Mouse (Mus musculus): ENCODE results near the gene Ccdc120. TPM values are rescaled to one million over a fixed set of nuclear protein-coding genes. Genes with fewer than 3 reads are reported as not detected.

Gene Ccdc120
- polyA plus RNA-seq, 1 experiment from 2014 or later, result 14.1 TPM

GRCm38 (mm10) chrX:7778450-7779244 is 27.9 kb upstream of the Ccdc120 start:
- Histone ChIP-seq H3K9me3 (ENCODE audit: control insufficient read depth, low read length) (no peaks in the 10 kb centered on the region), H3K36me3 (ENCODE audit: control insufficient read depth, insufficient read depth, low read length) (peaks cover 12% of the 10 kb centered on the region; the same call in 1 of the 2 replicates), H3K4me1 (replicated peaks; ENCODE audit: control insufficient read depth, insufficient read depth, low read length) (no peaks in the 10 kb centered on the region), H3K4me3 (ENCODE audit: low read depth, low read length) (no peak overlapping the region), H3K9ac (ENCODE audit: low read length) (no peak overlapping the region), H3K27me3 (replicated peaks; ENCODE audit: control insufficient read depth, insufficient read depth, low read length) (no peaks in the 10 kb centered on the region), H3K27ac (ENCODE audit: low read depth) (no peak overlapping the region), H3K4me2 (ENCODE audit: low read length) (no peak overlapping the region)
- DNase-seq (ENCODE audit: low spot score) (no peak), ATAC-seq (replicated peaks; ENCODE audit: low FRiP score, low TSS enrichment, low read depth) (no peak)
- 68% methylated on average over 7 of the region's 7 CpGs for WGBS

GRCm38 (mm10) chrX:7776329-7777082 is 25.8 kb upstream of the Ccdc120 start:
- Histone ChIP-seq H3K9ac (ENCODE audit: low read length) (no peak overlapping the region), H3K36me3 (ENCODE audit: control insufficient read depth, insufficient read depth, low read length) (peaks cover 17% of the 10 kb centered on the region), H3K4me3 (ENCODE audit: low read depth, low read length) (no peak overlapping the region), H3K27me3 (replicated peaks; ENCODE audit: control insufficient read depth, insufficient read depth, low read length) (no peaks in the 10 kb centered on the region), H3K4me1 (replicated peaks; ENCODE audit: control insufficient read depth, insufficient read depth, low read length) (no peaks in the 10 kb centered on the region), H3K9me3 (ENCODE audit: control insufficient read depth, low read length) (no peaks in the 10 kb centered on the region), H3K4me2 (ENCODE audit: low read length) (no peak overlapping the region), H3K27ac (ENCODE audit: low read depth) (no peak overlapping the region)
- ATAC-seq (replicated peaks; ENCODE audit: low FRiP score, low TSS enrichment, low read depth) (peak; percentile 79; the same call in 1 of the 2 replicates), DNase-seq (ENCODE audit: low spot score) (peak; percentile 79)
- 48% methylated on average over 8 of the region's 8 CpGs for WGBS

- DNase-seq (ENCODE audit: low spot score) (no peak), ATAC-seq (replicated peaks; ENCODE audit: low FRiP score, low TSS enrichment, low read depth) (no peak)
- Histone ChIP-seq H3K36me3 (ENCODE audit: control insufficient read depth, insufficient read depth, low read length) (peaks cover 24% of the 10 kb centered on the region), H3K4me3 (ENCODE audit: low read depth, low read length) (no peak overlapping the region), H3K27me3 (replicated peaks; ENCODE audit: control insufficient read depth, insufficient read depth, low read length) (no peaks in the 10 kb centered on the region), H3K27ac (ENCODE audit: low read depth) (no peak overlapping the region), H3K9me3 (ENCODE audit: control insufficient read depth, low read length) (no peaks in the 10 kb centered on the region), H3K9ac (ENCODE audit: low read length) (no peak overlapping the region), H3K4me2 (ENCODE audit: low read length) (no peak overlapping the region), H3K4me1 (replicated peaks; ENCODE audit: control insufficient read depth, insufficient read depth, low read length) (no peaks in the 10 kb centered on the region)
- 75% methylated on average over 9 of the region's 9 CpGs for WGBS
Observed at GRCm38 (mm10) chrX:7775501-7776205, 24.9 kb upstream of the Ccdc120 start.

- peaks cover 40% of the 10 kb centered on the region for H3K36me3 ChIP-seq (ENCODE audit: control insufficient read depth, insufficient read depth, low read length)
- ATAC-seq (replicated peaks; ENCODE audit: low FRiP score, low TSS enrichment, low read depth) (no peak), DNase-seq (ENCODE audit: low spot score) (no peak)
- no peaks in the 10 kb centered on the region for H3K27me3 ChIP-seq (replicated peaks; ENCODE audit: control insufficient read depth, insufficient read depth, low read length)
- no peaks in the 10 kb centered on the region for H3K9me3 ChIP-seq (ENCODE audit: control insufficient read depth, low read length)
- H3K4me3 ChIP-seq (ENCODE audit: low read depth, low read length), result no peak overlapping the region
- H3K4me2 ChIP-seq (ENCODE audit: low read length), result no peak overlapping the region
- H3K9ac ChIP-seq (ENCODE audit: low read length), result no peak overlapping the region
- H3K27ac ChIP-seq (ENCODE audit: low read depth), result no peak overlapping the region
- WGBS, result 65% methylated on average over 2 of the region's 2 CpGs
- H3K4me1 ChIP-seq (replicated peaks; ENCODE audit: control insufficient read depth, insufficient read depth, low read length), result no peaks in the 10 kb centered on the region
Observed at GRCm38 (mm10) chrX:7772766-7773165, 22.1 kb upstream of the Ccdc120 start.

GRCm38 (mm10) chrX:7769302-7770017 is 18.8 kb upstream of the Ccdc120 start:
- Histone ChIP-seq H3K4me3 (ENCODE audit: low read depth, low read length) (no peak overlapping the region), H3K9me3 (ENCODE audit: control insufficient read depth, low read length) (no peaks in the 10 kb centered on the region), H3K27ac (ENCODE audit: low read depth) (no peak overlapping the region), H3K4me2 (ENCODE audit: low read length) (no peak overlapping the region), H3K36me3 (ENCODE audit: control insufficient read depth, insufficient read depth, low read length) (peaks cover 48% of the 10 kb centered on the region), H3K9ac (ENCODE audit: low read length) (no peak overlapping the region), H3K27me3 (replicated peaks; ENCODE audit: control insufficient read depth, insufficient read depth, low read length) (no peaks in the 10 kb centered on the region), H3K4me1 (replicated peaks; ENCODE audit: control insufficient read depth, insufficient read depth, low read length) (no peaks in the 10 kb centered on the region)
- DNase-seq (ENCODE audit: low spot score) (no peak), ATAC-seq (replicated peaks; ENCODE audit: low FRiP score, low TSS enrichment, low read depth) (no peak)
- 86% methylated on average over 7 of the region's 7 CpGs for WGBS

GRCm38 (mm10) chrX:7765764-7766163 is 15.1 kb upstream of the Ccdc120 start:
- H3K27ac ChIP-seq (ENCODE audit: low read depth), result peak overlapping the region; percentile 33; the same call in 1 of the 2 replicates
- 17% methylated on average over 11 of the region's 11 CpGs for WGBS
- H3K4me3 ChIP-seq (ENCODE audit: low read depth, low read length), result no peak overlapping the region
- H3K9ac ChIP-seq (ENCODE audit: low read length), result no peak overlapping the region
- no peaks in the 10 kb centered on the region for H3K4me1 ChIP-seq (replicated peaks; ENCODE audit: control insufficient read depth, insufficient read depth, low read length)
- H3K9me3 ChIP-seq (ENCODE audit: control insufficient read depth, low read length), result no peaks in the 10 kb centered on the region
- DNase-seq (ENCODE audit: low spot score), result no peak
- H3K4me2 ChIP-seq (ENCODE audit: low read length), result peak overlapping the region; percentile 55
- ATAC-seq (replicated peaks; ENCODE audit: low FRiP score, low TSS enrichment, low read depth), result peak; percentile 76
- no peaks in the 10 kb centered on the region for H3K27me3 ChIP-seq (replicated peaks; ENCODE audit: control insufficient read depth, insufficient read depth, low read length)
- H3K36me3 ChIP-seq (ENCODE audit: control insufficient read depth, insufficient read depth, low read length), result peaks cover 29% of the 10 kb centered on the region

GRCm38 (mm10) chrX:7765281-7765670 is 14.6 kb upstream of the Ccdc120 start:
- no peak for ATAC-seq (replicated peaks; ENCODE audit: low FRiP score, low TSS enrichment, low read depth)
- no peak for DNase-seq (ENCODE audit: low spot score)
- Histone ChIP-seq H3K36me3 (ENCODE audit: control insufficient read depth, insufficient read depth, low read length) (peaks cover 24% of the 10 kb centered on the region), H3K4me1 (replicated peaks; ENCODE audit: control insufficient read depth, insufficient read depth, low read length) (no peaks in the 10 kb centered on the region), H3K9ac (ENCODE audit: low read length) (no peak overlapping the region), H3K27me3 (replicated peaks; ENCODE audit: control insufficient read depth, insufficient read depth, low read length) (no peaks in the 10 kb centered on the region), H3K9me3 (ENCODE audit: control insufficient read depth, low read length) (no peaks in the 10 kb centered on the region), H3K4me3 (ENCODE audit: low read depth, low read length) (0 out of 2 replicates have a peak overlapping the region, but pooled peaks have one; percentile 62), H3K27ac (ENCODE audit: low read depth) (peak overlapping the region; percentile 33; the same call in 1 of the 2 replicates), H3K4me2 (ENCODE audit: low read length) (peak overlapping the region; percentile 55)
- 32% methylated on average over 13 of the region's 13 CpGs for WGBS

Data from intestine, embryonic 14.5 days (tissue).